Mouse (Mus musculus) hematopoietic multipotent progenitor cell, adult 10-12 weeks (in vitro differentiated cells): ENCODE data around the gene Ttc23. TPM values are rescaled to one million over a fixed set of nuclear protein-coding genes. Genes with fewer than 3 reads are reported as not detected.

Experiments
- polyA plus RNA-seq: library from polyadenylated mRNA; stranded (reverse); fragments of >175 nt; gene quantifications from 2 replicates; pipeline ENCODE4 v1.2.3, GENCODE M21; 2012; ENCODE audit warnings: low replicate concordance

Ttc23 gene
- polyA plus RNA-seq = 0.30 TPM in 1 of 2 replicates, not detected in the other

DNA sequence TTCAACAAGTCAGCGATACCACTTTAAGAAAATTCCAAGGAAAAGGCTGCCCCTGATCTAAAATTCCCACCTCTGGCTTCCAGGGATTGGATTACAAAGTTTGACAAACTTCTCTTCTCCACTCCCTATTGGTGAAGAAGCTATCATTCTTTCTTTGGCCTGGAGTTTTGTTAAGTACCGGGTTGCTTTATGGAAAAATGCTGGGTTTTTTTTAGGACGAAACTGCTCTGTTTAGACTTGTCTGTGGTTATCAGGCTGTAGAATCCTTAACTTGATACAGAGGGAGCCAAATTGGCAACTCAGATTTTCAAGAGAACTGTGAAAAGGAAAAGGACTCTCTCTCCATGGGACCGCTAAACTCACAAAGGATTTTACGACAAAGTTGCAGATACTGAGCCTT lies at the start of gene Ttc23:
TSS of gene Ttc23 (plus strand) at position 134 of the 400 bp plus-strand sequence.

DNA sequence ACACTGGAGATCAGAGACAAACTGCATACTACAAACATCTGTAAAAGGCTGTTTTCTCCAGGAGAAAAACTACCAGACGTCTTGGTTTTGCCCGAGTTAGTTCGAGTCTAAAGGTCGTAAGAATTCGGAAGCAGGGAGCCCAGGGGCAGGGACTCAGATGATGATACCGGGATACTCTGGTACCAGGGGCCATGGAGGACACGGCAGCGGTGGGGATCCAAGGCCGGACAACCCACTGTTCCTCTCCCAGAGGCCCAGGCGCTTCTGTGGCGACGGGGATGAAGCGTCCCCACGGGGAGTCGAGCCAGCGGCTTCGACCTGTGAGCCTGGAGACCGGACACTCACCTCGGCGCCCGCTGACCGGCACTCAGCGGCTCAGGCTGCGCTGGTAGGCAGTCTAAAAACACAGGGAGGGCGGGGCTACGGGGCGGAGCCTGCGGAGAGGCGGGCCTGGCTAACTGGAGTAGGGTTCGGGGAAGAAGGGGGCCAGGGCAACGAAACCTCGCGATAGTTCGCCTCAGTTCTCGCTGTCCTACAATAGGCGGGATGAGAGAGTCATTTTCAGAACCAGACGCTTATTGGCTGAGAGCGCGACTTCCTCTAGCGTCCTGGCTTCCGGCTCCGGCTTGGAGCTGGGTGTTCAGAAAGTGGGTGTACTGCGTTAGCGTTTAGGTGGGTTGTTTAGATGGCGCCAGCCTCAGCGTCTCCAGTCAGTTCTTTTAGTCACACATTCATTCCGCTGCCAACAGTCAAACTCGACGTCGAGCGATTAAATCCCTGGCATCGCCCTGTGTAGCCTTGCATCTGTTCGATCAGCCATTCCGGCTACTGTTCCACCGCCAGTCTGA lies 2.2 kb upstream of the Ttc23 start, which contains the start of gene Lrrc28:
TSS of gene Lrrc28 (minus strand) at position 436 of the 848 bp plus-strand sequence.

DNA sequence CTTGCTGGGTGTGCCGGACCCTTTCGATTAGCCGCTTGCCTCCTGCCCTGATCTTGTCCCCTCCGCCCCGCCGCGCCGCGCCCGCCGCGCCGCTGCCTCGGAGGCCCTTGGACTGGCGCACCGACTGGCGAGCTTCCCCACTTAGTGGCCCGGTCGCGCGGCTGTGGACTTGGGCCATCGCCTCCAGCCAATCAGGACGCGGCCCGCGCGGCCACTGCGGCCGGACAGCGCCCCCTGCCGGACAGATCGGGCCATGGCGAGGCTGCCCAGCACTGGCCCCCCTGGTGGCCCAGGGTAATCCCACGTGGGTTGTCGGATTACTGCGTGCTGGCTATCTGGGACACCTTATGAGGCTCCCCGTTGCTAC lies 112.4 kb downstream of the Ttc23 start, which contains the start of gene Synm:
TSS of gene Synm (minus strand) at position 114 of the 367 bp plus-strand sequence.

Other genes with a start within 250 kb of the Ttc23 start
- 8.3 and 11.4 TPM in 2 replicates for gene Lrrc28, start 2.1 kb upstream of the Ttc23 start, polyA plus RNA-seq
- gene Synm, start 112.3 kb downstream of the Ttc23 start, polyA plus RNA-seq = 0.07 and 0.20 TPM in 2 replicates